Mouse (Mus musculus): ENCODE data around the gene Stk40. TPM values are rescaled to one million over a fixed set of nuclear protein-coding genes. Genes with fewer than 3 reads are reported as not detected.

The Stk40 gene
- polyA plus RNA-seq, 1 experiment from 2014 or later, result 27.1 TPM

DNA sequence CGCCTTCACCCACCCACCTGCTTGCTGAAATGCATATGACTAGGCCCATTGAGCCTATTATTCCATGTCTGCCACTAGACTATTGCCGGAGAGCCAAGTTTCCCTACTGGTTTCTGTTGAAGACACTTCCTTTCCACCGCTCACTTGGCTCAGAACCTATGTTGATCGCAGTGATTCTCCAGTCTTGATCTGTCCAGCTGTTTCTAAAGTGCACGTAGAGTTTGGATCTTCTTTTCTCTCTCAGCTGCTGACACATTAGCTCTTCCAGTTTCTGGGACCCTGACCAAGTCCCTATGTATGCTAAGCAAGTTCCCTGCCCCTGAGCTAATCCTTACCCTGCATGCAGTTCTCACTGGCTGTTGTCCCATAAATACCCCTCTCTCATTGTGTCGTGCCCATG, 25.9 kb upstream of the Stk40 start:
- H3K9ac ChIP-seq (ENCODE audit: low read depth, low read length), result no peak overlapping the region
- no peaks in the 10 kb centered on the region for H3K9me3 ChIP-seq (replicated peaks; ENCODE audit: control insufficient read depth, low read length, poor library complexity, severe bottlenecking)
- no peak overlapping the region for H3K4me3 ChIP-seq (ENCODE audit: low read depth, low read length)
- no peaks in the 10 kb centered on the region for H3K27me3 ChIP-seq (ENCODE audit: control insufficient read depth, insufficient read depth, low read depth, low read length)
- H3K36me3 ChIP-seq (ENCODE audit: control insufficient read depth, insufficient read depth, low read length), result peaks cover 9% of the 10 kb centered on the region; the same call in 1 of the 2 replicates
- H3K4me1 ChIP-seq (ENCODE audit: control insufficient read depth, insufficient read depth, low read length), result no peaks in the 10 kb centered on the region
- WGBS, result 80% methylated on average over 6 of the region's 6 CpGs
- no peak overlapping the region for H3K27ac ChIP-seq (ENCODE audit: low read length)
- H3K4me2 ChIP-seq (ENCODE audit: low read length), result no peak overlapping the region
- no peak for ATAC-seq

DNA sequence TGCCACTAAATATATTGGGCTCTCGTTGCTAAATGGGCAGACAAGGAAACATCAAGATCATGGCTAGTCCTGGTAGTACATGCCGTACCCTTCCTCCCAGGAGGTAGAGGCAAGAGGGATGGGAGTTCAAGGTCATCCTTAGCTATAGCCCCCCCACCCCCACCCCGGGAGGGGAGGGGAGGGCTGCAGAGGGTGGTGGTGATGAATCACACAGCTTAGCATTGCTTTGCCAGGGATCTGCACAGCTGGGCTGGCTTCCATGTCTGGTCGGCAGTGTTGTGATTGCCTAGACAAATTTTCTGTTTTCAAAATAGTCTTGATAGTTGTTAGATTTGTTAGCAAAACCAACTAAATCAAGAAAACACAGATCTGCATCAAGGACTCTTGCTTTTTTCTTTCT, 24.5 kb upstream of the Stk40 start:
- H3K4me3 ChIP-seq (ENCODE audit: low read depth, low read length), result no peak overlapping the region
- no peak for ATAC-seq
- H3K4me1 ChIP-seq (ENCODE audit: control insufficient read depth, insufficient read depth, low read length), result no peaks in the 10 kb centered on the region
- no peak overlapping the region for H3K4me2 ChIP-seq (ENCODE audit: low read length)
- H3K27ac ChIP-seq (ENCODE audit: low read length), result no peak overlapping the region
- 89% methylated on average over 4 of the region's 4 CpGs for WGBS
- no peaks in the 10 kb centered on the region for H3K9me3 ChIP-seq (replicated peaks; ENCODE audit: control insufficient read depth, low read length, poor library complexity, severe bottlenecking)
- no peaks in the 10 kb centered on the region for H3K27me3 ChIP-seq (ENCODE audit: control insufficient read depth, insufficient read depth, low read depth, low read length)
- H3K9ac ChIP-seq (ENCODE audit: low read depth, low read length), result no peak overlapping the region
- peaks cover 11% of the 10 kb centered on the region; the same call in 1 of the 2 replicates for H3K36me3 ChIP-seq (ENCODE audit: control insufficient read depth, insufficient read depth, low read length)

DNA sequence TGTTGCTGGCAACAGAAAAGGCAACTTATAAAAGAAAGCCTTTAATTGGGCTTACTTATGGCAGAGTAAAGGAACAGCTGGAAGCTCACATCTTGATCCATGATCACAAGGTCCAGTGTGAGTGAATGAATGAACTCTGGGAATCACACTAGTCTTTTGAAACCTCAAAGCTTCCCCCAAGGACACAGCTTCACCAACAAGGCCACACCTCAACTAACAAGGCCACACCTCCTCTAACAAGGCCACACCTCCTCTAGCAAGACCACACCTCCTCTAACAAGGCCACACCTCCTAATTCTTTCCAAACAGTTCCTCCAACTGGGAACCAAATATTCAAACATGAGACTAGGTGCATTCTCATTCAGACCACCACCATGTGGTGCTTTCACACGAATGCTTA, 22.2 kb upstream of the Stk40 start:
- no peaks in the 10 kb centered on the region for H3K27me3 ChIP-seq (ENCODE audit: control insufficient read depth, insufficient read depth, low read depth, low read length)
- H3K4me1 ChIP-seq (ENCODE audit: control insufficient read depth, insufficient read depth, low read length), result no peaks in the 10 kb centered on the region
- no peak overlapping the region for H3K4me2 ChIP-seq (ENCODE audit: low read length)
- H3K36me3 ChIP-seq (ENCODE audit: control insufficient read depth, insufficient read depth, low read length), result peaks cover 13% of the 10 kb centered on the region; the same call in 1 of the 2 replicates
- H3K4me3 ChIP-seq (ENCODE audit: low read depth, low read length), result no peak overlapping the region
- 82% methylated on average over 1 of the region's 1 CpGs for WGBS
- no peak overlapping the region for H3K27ac ChIP-seq (ENCODE audit: low read length)
- H3K9ac ChIP-seq (ENCODE audit: low read depth, low read length), result no peak overlapping the region
- H3K9me3 ChIP-seq (replicated peaks; ENCODE audit: control insufficient read depth, low read length, poor library complexity, severe bottlenecking), result no peaks in the 10 kb centered on the region
- no peak for ATAC-seq

DNA sequence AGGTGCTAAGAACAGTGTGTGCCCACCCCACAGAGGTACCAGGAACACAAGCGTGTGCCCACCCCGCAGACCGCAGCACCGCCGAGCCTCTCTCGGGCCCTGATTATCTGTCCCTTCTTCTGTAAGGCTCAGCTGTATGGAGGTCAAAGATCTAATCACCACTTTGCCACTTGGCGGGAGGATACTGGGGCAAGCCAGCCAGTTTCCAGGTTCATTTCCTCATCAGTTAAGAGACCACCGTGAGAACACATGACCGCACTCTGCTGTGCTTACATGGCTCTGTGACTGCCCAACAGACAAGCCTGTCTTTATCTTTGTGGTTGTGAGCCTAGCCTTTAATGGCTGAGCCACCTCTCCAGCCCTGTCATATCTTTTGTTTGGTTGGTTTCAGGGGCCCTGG, 20.7 kb upstream of the Stk40 start:
- ATAC-seq, result no peak
- peaks cover 13% of the 10 kb centered on the region; the same call in 1 of the 2 replicates for H3K36me3 ChIP-seq (ENCODE audit: control insufficient read depth, insufficient read depth, low read length)
- WGBS, result 97% methylated on average over 9 of the region's 9 CpGs
- no peak overlapping the region for H3K9ac ChIP-seq (ENCODE audit: low read depth, low read length)
- no peaks in the 10 kb centered on the region for H3K27me3 ChIP-seq (ENCODE audit: control insufficient read depth, insufficient read depth, low read depth, low read length)
- H3K4me1 ChIP-seq (ENCODE audit: control insufficient read depth, insufficient read depth, low read length), result no peaks in the 10 kb centered on the region
- no peak overlapping the region for H3K4me3 ChIP-seq (ENCODE audit: low read depth, low read length)
- no peak overlapping the region for H3K4me2 ChIP-seq (ENCODE audit: low read length)
- H3K27ac ChIP-seq (ENCODE audit: low read length), result no peak overlapping the region
- H3K9me3 ChIP-seq (replicated peaks; ENCODE audit: control insufficient read depth, low read length, poor library complexity, severe bottlenecking), result no peaks in the 10 kb centered on the region

DNA sequence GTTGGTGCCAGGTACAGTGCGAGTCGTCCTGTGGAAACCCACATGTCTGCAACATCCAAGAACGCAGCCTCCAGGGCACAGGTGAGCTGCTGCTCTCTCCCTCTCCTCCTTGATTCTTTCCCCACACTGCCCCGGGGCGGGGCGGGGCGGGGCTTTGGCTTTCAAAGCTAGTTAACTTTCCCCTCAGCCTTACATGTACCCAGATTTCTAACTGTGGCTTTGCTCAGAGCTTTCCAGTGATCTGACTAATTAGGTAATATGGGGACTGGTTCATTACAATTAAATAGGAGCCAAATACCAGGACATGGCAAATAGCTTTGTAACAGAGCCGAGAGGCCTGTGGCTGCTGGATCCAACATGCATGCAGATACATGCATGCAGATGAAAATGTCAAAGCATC, 19.4 kb upstream of the Stk40 start:
- ATAC-seq, result no peak
- Histone ChIP-seq H3K27me3 (ENCODE audit: control insufficient read depth, insufficient read depth, low read depth, low read length) (no peaks in the 10 kb centered on the region), H3K4me1 (ENCODE audit: control insufficient read depth, insufficient read depth, low read length) (no peaks in the 10 kb centered on the region), H3K9me3 (replicated peaks; ENCODE audit: control insufficient read depth, low read length, poor library complexity, severe bottlenecking) (no peaks in the 10 kb centered on the region), H3K4me3 (ENCODE audit: low read depth, low read length) (no peak overlapping the region), H3K4me2 (ENCODE audit: low read length) (no peak overlapping the region), H3K36me3 (ENCODE audit: control insufficient read depth, insufficient read depth, low read length) (peaks cover 13% of the 10 kb centered on the region; the same call in 1 of the 2 replicates), H3K9ac (ENCODE audit: low read depth, low read length) (no peak overlapping the region), H3K27ac (ENCODE audit: low read length) (no peak overlapping the region)
- WGBS, result 72% methylated on average over 8 of the region's 8 CpGs

DNA sequence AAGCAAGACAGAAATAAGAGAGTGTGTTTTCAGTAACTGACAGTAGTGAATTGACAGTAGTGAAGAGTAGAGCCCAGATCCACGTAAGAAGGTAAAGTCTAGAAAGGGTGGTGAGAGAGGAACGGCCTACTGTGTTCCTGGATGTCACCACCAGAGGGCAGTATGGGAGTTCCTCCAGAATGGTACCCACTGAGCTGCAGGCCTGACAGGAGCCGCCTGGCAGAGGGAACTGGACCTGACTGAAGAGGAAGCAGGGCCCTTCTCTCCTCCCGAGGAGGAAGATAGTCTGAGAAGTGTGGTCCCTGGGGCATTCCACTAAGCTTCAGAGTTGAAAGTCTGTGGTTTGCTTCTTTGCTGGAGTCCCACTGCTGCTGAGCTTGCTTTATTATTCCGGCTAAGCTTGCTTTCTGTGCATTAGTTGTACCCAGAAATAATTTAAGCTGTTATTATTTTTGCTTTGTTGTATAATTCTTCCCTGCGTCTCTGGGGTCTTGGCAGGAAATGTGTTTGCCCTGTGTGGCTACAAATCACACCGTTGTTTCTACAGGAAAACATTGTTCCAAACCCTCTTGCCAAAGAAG, 17.7 kb upstream of the Stk40 start:
- no peaks in the 10 kb centered on the region for H3K27me3 ChIP-seq (ENCODE audit: control insufficient read depth, insufficient read depth, low read depth, low read length)
- no peak overlapping the region for H3K4me2 ChIP-seq (ENCODE audit: low read length)
- H3K9ac ChIP-seq (ENCODE audit: low read depth, low read length), result no peak overlapping the region
- WGBS, result 33% methylated on average over 7 of the region's 7 CpGs
- no peak overlapping the region for H3K4me3 ChIP-seq (ENCODE audit: low read depth, low read length)
- ATAC-seq, result peak; percentile 73; the same call in 1 of the 2 replicates
- no peak overlapping the region for H3K27ac ChIP-seq (ENCODE audit: low read length)
- no peaks in the 10 kb centered on the region for H3K4me1 ChIP-seq (ENCODE audit: control insufficient read depth, insufficient read depth, low read length)
- H3K36me3 ChIP-seq (ENCODE audit: control insufficient read depth, insufficient read depth, low read length), result peaks cover 13% of the 10 kb centered on the region; the same call in 1 of the 2 replicates
- H3K9me3 ChIP-seq (replicated peaks; ENCODE audit: control insufficient read depth, low read length, poor library complexity, severe bottlenecking), result no peaks in the 10 kb centered on the region

DNA sequence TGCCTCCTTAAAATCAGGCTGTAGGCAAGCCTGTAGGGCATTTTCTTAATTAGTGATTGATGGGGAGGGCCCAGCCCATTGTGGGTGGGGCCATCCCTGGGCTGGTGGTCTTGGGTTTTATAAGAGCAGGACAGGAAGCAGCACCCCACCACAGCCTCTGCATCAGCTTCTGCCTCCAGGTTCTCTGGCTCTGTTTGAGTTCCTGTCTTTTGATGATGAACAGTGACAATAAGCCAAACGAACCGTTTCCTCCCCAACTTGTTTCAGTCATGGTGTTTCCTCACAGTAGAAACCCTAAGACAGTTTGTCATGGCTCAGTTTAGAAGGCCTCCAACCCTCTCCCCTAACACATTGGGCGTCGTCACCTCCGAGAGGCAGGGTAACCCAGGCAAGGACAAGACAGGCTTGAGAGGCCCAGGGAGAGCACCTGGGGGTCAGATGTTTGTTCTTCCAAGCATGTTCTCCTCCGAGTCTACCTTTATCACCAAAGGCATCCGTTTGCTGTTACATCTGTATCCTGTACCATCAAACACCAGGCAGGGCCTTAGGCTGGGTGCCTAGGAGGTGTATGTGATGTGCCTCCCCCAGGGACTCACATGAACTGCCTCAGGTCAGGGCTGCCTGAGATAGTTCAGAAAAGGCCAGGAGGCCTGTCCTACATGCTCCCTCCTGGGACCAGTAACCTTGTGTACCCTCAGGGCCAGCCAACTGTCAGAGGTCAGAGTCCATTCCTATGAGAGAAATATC, 13.5 kb upstream of the Stk40 start:
- Histone ChIP-seq H3K27me3 (ENCODE audit: control insufficient read depth, insufficient read depth, low read depth, low read length) (no peaks in the 10 kb centered on the region), H3K4me2 (ENCODE audit: low read length) (no peak overlapping the region), H3K4me1 (ENCODE audit: control insufficient read depth, insufficient read depth, low read length) (no peaks in the 10 kb centered on the region), H3K9ac (ENCODE audit: low read depth, low read length) (no peak overlapping the region), H3K36me3 (ENCODE audit: control insufficient read depth, insufficient read depth, low read length) (no peaks in the 10 kb centered on the region), H3K27ac (ENCODE audit: low read length) (no peak overlapping the region), H3K9me3 (replicated peaks; ENCODE audit: control insufficient read depth, low read length, poor library complexity, severe bottlenecking) (no peaks in the 10 kb centered on the region), H3K4me3 (ENCODE audit: low read depth, low read length) (no peak overlapping the region)
- ATAC-seq, result no peak
- WGBS, result 84% methylated on average over 7 of the region's 7 CpGs

DNA sequence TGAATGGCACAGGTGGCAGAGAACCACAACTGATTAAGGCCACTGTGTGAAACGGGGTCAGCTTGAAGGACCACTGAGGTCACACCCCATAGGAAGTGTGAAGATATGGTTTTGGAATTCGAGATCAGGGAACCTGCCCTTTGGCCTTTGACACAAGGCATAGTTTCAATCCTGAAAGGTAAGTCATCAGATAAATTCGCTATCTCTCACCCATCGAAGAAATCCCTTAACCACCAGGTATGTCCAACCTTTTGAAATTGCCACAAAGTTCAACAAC, 13.0 kb upstream of the Stk40 start:
- no peak overlapping the region for H3K4me3 ChIP-seq (ENCODE audit: low read depth, low read length)
- H3K36me3 ChIP-seq (ENCODE audit: control insufficient read depth, insufficient read depth, low read length), result no peaks in the 10 kb centered on the region
- 81% methylated on average over 4 of the region's 4 CpGs for WGBS
- no peaks in the 10 kb centered on the region for H3K4me1 ChIP-seq (ENCODE audit: control insufficient read depth, insufficient read depth, low read length)
- H3K27ac ChIP-seq (ENCODE audit: low read length), result no peak overlapping the region
- no peak overlapping the region for H3K9ac ChIP-seq (ENCODE audit: low read depth, low read length)
- no peaks in the 10 kb centered on the region for H3K27me3 ChIP-seq (ENCODE audit: control insufficient read depth, insufficient read depth, low read depth, low read length)
- no peak overlapping the region for H3K4me2 ChIP-seq (ENCODE audit: low read length)
- no peak for ATAC-seq
- H3K9me3 ChIP-seq (replicated peaks; ENCODE audit: control insufficient read depth, low read length, poor library complexity, severe bottlenecking), result no peaks in the 10 kb centered on the region

DNA sequence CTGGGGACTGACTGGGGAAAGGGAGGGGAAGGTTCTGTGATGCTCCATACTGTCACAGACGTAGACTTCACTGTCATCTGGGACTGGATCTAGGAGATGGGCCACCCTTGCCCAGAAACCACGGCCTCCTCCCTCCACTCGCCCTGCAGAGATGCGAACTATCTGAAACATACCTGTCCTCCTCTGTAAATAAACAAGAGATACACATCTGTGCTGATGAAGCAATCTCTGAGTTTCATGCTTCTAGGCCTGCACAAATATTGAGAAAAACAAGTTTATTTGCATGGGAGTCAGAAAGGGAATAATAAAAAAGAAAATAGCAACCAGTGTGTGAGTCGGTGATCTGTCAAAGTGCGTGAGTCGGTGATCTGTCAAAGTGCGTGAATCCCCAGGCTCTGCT, 11.9 kb upstream of the Stk40 start:
- WGBS, result 83% methylated on average over 8 of the region's 8 CpGs
- ATAC-seq, result no peak
- Histone ChIP-seq H3K4me2 (ENCODE audit: low read length) (no peak overlapping the region), H3K9me3 (replicated peaks; ENCODE audit: control insufficient read depth, low read length, poor library complexity, severe bottlenecking) (no peaks in the 10 kb centered on the region), H3K27me3 (ENCODE audit: control insufficient read depth, insufficient read depth, low read depth, low read length) (no peaks in the 10 kb centered on the region), H3K27ac (ENCODE audit: low read length) (no peak overlapping the region), H3K9ac (ENCODE audit: low read depth, low read length) (no peak overlapping the region), H3K4me1 (ENCODE audit: control insufficient read depth, insufficient read depth, low read length) (no peaks in the 10 kb centered on the region), H3K36me3 (ENCODE audit: control insufficient read depth, insufficient read depth, low read length) (no peaks in the 10 kb centered on the region), H3K4me3 (ENCODE audit: low read depth, low read length) (no peak overlapping the region)

All from midbrain, embryonic 16.5 days (tissue).